39 mouse cellular contexts compared by ENCODE assay signal in the genomic region with DNA sequence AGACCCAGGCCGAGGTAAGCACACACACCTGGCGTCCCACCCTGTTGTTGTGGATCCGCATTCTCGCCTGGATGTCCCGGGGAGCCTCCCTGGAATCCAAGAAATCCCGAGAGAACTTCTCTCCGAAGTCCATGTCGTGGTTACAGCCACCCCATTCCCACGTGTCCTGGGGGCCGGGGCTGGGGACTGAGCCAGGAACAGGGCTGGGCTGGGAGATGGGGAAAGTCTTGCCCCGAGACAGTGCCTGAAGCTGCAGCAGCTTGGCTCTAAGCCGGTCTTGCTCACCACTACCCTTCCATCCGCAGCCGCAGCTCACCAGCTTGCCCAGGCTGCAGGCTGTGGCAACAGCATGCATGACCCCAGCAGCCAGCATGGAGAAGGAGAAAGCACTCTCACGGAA. TPM values are rescaled to one million over a fixed set of nuclear protein-coding genes. Genes with fewer than 3 reads are reported as not detected.
DNase-seq lines count a peak whose midpoint lies in the region; ATAC-seq lines count a peak whose summit lies in the region.
"Had no signal": no experiment of that assay in that cellular context is flagged by ENCODE, and none has a peak within 500 bp of the region (broad histone marks: within the 10 kb centered on the region; RNA-seq: fewer than 3 reads in every experiment).

No protein-coding gene starts in this region.

- H3K4me3 ChIP-seq in heart, embryonic 13.5 days = 0 out of 2 replicates have a peak overlapping the region, but pooled peaks have one; percentile 8
- no peak overlapping the region for H3K4me3 ChIP-seq in limb, embryonic 13.5 days
- H3K4me3 ChIP-seq in limb, embryonic 10.5 days = no peak overlapping the region
- no peak overlapping the region for H3K4me3 ChIP-seq in midbrain, embryonic 11.5 days (ENCODE audit: low read depth, low read length)
- no peak overlapping the region for H3K4me3 ChIP-seq in midbrain, embryonic 16.5 days (ENCODE audit: low read depth, low read length)
- H3K4me3 ChIP-seq in embryonic facial prominence, embryonic 14.5 days (ENCODE audit: low read depth, low read length) = no peak overlapping the region
- H3K4me3 ChIP-seq: embryonic facial prominence, embryonic 15.5 days; gastrocnemius, adult 2 months; heart, adult 2 months; intestine, embryonic 15.5 days; liver, embryonic 15.5 days; lung, embryonic 15.5 days; midbrain, embryonic 12.5 days had no signal

- WGBS in heart, embryonic 13.5 days = 13% methylated on average over 15 of the region's 15 CpGs
- WGBS in limb, embryonic 13.5 days = 9% methylated on average over 15 of the region's 15 CpGs
- WGBS in limb, embryonic 10.5 days = 5% methylated on average over 15 of the region's 15 CpGs
- WGBS in midbrain, embryonic 11.5 days = 16% methylated on average over 15 of the region's 15 CpGs
- 15% methylated on average over 15 of the region's 15 CpGs for WGBS in midbrain, embryonic 16.5 days
- WGBS in embryonic facial prominence, embryonic 14.5 days = 13% methylated on average over 15 of the region's 15 CpGs

- no peaks in the 10 kb centered on the region for H3K36me3 ChIP-seq in heart, embryonic 13.5 days
- H3K36me3 ChIP-seq in limb, embryonic 13.5 days = no peaks in the 10 kb centered on the region
- no peaks in the 10 kb centered on the region for H3K36me3 ChIP-seq in limb, embryonic 10.5 days
- H3K36me3 ChIP-seq in midbrain, embryonic 11.5 days (ENCODE audit: control insufficient read depth, insufficient read depth, low read length) = no peaks in the 10 kb centered on the region
- no peaks in the 10 kb centered on the region for H3K36me3 ChIP-seq in midbrain, embryonic 16.5 days (ENCODE audit: control insufficient read depth, insufficient read depth, low read length)
- no peaks in the 10 kb centered on the region for H3K36me3 ChIP-seq in embryonic facial prominence, embryonic 14.5 days (ENCODE audit: control insufficient read depth, insufficient read depth, low read length)
- H3K36me3 ChIP-seq: embryonic facial prominence, embryonic 15.5 days; intestine, embryonic 15.5 days; liver, embryonic 15.5 days; lung, embryonic 15.5 days; midbrain, embryonic 12.5 days had no signal

- ATAC-seq in heart, embryonic 13.5 days (ENCODE audit: extremely low read depth, insufficient number of reproducible peaks, low FRiP score, low TSS enrichment) = no peak
- ATAC-seq in limb, embryonic 13.5 days (ENCODE audit: low FRiP score, low read depth) = no peak
- no peak for ATAC-seq in midbrain, embryonic 11.5 days (ENCODE audit: low FRiP score)
- ATAC-seq in midbrain, embryonic 16.5 days = no peak
- no peak for ATAC-seq in embryonic facial prominence, embryonic 14.5 days (ENCODE audit: low read depth)
- ATAC-seq: forebrain, embryonic 16.5 days; hindbrain, embryonic 16.5 days; intestine, embryonic 15.5 days; Patski had no signal

- H3K27me3 ChIP-seq in heart, embryonic 13.5 days (replicated peaks) = peaks cover 99% of the 10 kb centered on the region
- peaks cover 100% of the 10 kb centered on the region for H3K27me3 ChIP-seq in limb, embryonic 13.5 days
- peaks cover 100% of the 10 kb centered on the region for H3K27me3 ChIP-seq in limb, embryonic 10.5 days (ENCODE audit: low read depth, poor library complexity, severe bottlenecking)
- H3K27me3 ChIP-seq in midbrain, embryonic 11.5 days (ENCODE audit: control insufficient read depth, insufficient read depth, low read length) = peaks cover 88% of the 10 kb centered on the region
- peaks cover 76% of the 10 kb centered on the region for H3K27me3 ChIP-seq in midbrain, embryonic 16.5 days (ENCODE audit: control insufficient read depth, insufficient read depth, low read depth, low read length)
- peaks cover 85% of the 10 kb centered on the region for H3K27me3 ChIP-seq in embryonic facial prominence, embryonic 14.5 days (replicated peaks; ENCODE audit: control insufficient read depth, insufficient read depth, low read length)
- H3K27me3 ChIP-seq: Patski had no signal

- H3K9ac ChIP-seq in heart, embryonic 13.5 days = no peak overlapping the region
- H3K9ac ChIP-seq in limb, embryonic 13.5 days = no peak overlapping the region
- no peak overlapping the region for H3K9ac ChIP-seq in midbrain, embryonic 11.5 days (ENCODE audit: low read length)
- H3K9ac ChIP-seq in midbrain, embryonic 16.5 days (ENCODE audit: low read depth, low read length) = no peak overlapping the region
- no peak overlapping the region for H3K9ac ChIP-seq in embryonic facial prominence, embryonic 14.5 days (ENCODE audit: low read depth, low read length)
- H3K9ac ChIP-seq: embryonic facial prominence, embryonic 15.5 days; intestine, embryonic 15.5 days; liver, embryonic 15.5 days; lung, embryonic 15.5 days; midbrain, embryonic 12.5 days had no signal

- no peak for DNase-seq in heart, adult 18-20 months
- DNase-seq in limb, embryonic 10.5 days (ENCODE audit: low spot score) = no peak
- DNase-seq in midbrain, embryonic 11.5 days (ENCODE audit: low spot score, missing footprints) = peak; percentile 88
- DNase-seq in embryonic facial prominence, embryonic 14.5 days (ENCODE audit: low spot score) = no peak
- no peak for DNase-seq in layer of hippocampus, postnatal 25 days (ENCODE audit: extremely low spot score in 1 of 2, low spot score in 1 of 2)
- DNase-seq: adrenal gland, postnatal 14 days; cerebellum, adult 11 months; cerebellum, adult 9-10 months; embryo, embryonic 11 days; gastrocnemius, adult 2 months; gastrocnemius, postnatal 36 days; heart, adult 2 months; heart, postnatal 36 days; kidney, adult 2 months; kidney, postnatal 10 days; spleen, adult 18-20 months; thymus, postnatal 14 days had no signal

- H3K4me1 ChIP-seq in heart, embryonic 13.5 days = peaks cover 42% of the 10 kb centered on the region
- peaks cover 56% of the 10 kb centered on the region for H3K4me1 ChIP-seq in limb, embryonic 13.5 days
- peaks cover 49% of the 10 kb centered on the region for H3K4me1 ChIP-seq in limb, embryonic 10.5 days
- peaks cover 18% of the 10 kb centered on the region for H3K4me1 ChIP-seq in midbrain, embryonic 11.5 days (ENCODE audit: control insufficient read depth, insufficient read depth, low read length)
- H3K4me1 ChIP-seq in midbrain, embryonic 16.5 days (ENCODE audit: control insufficient read depth, insufficient read depth, low read length) = peaks cover 12% of the 10 kb centered on the region; the same call in 1 of the 2 replicates
- H3K4me1 ChIP-seq in embryonic facial prominence, embryonic 14.5 days (ENCODE audit: control insufficient read depth, insufficient read depth, low read length) = peaks cover 14% of the 10 kb centered on the region

- no peak overlapping the region for H3K4me2 ChIP-seq in heart, embryonic 13.5 days
- H3K4me2 ChIP-seq in limb, embryonic 13.5 days (replicated peaks) = peak overlapping the region; percentile 21; the same call in 1 of the 2 replicates
- no peak overlapping the region for H3K4me2 ChIP-seq in midbrain, embryonic 11.5 days
- H3K4me2 ChIP-seq in midbrain, embryonic 16.5 days (ENCODE audit: low read length) = no peak overlapping the region
- H3K4me2 ChIP-seq in embryonic facial prominence, embryonic 14.5 days (ENCODE audit: low read depth, low read length) = peak overlapping the region; percentile 12; the same call in 1 of the 2 replicates
- H3K4me2 ChIP-seq: embryonic facial prominence, embryonic 15.5 days; intestine, embryonic 15.5 days; liver, embryonic 15.5 days; lung, embryonic 15.5 days; midbrain, embryonic 12.5 days had no signal

- no peaks in the 10 kb centered on the region for H3K9me3 ChIP-seq in heart, embryonic 13.5 days
- H3K9me3 ChIP-seq in limb, embryonic 13.5 days = no peaks in the 10 kb centered on the region
- H3K9me3 ChIP-seq in limb, embryonic 10.5 days (replicated peaks) = no peaks in the 10 kb centered on the region
- H3K9me3 ChIP-seq in midbrain, embryonic 11.5 days (ENCODE audit: control insufficient read depth, low read length) = no peaks in the 10 kb centered on the region
- H3K9me3 ChIP-seq in midbrain, embryonic 16.5 days (replicated peaks; ENCODE audit: control insufficient read depth, low read length, poor library complexity, severe bottlenecking) = no peaks in the 10 kb centered on the region
- H3K9me3 ChIP-seq in embryonic facial prominence, embryonic 14.5 days (ENCODE audit: control insufficient read depth, low read length) = no peaks in the 10 kb centered on the region
- H3K9me3 ChIP-seq: embryonic facial prominence, embryonic 15.5 days; intestine, embryonic 15.5 days; liver, embryonic 15.5 days; lung, embryonic 15.5 days; midbrain, embryonic 12.5 days had no signal

- no peak overlapping the region for H3K27ac ChIP-seq in heart, embryonic 13.5 days (replicated peaks)
- H3K27ac ChIP-seq in limb, embryonic 13.5 days = no peak overlapping the region
- no peak overlapping the region for H3K27ac ChIP-seq in limb, embryonic 10.5 days
- no peak overlapping the region for H3K27ac ChIP-seq in midbrain, embryonic 11.5 days (ENCODE audit: low read depth, low read length)
- no peak overlapping the region for H3K27ac ChIP-seq in midbrain, embryonic 16.5 days (ENCODE audit: low read length)
- no peak overlapping the region for H3K27ac ChIP-seq in embryonic facial prominence, embryonic 14.5 days (replicated peaks; ENCODE audit: low read depth, low read length)
- H3K27ac ChIP-seq: embryonic facial prominence, embryonic 15.5 days; gastrocnemius, adult 2 months; heart, adult 2 months; intestine, embryonic 15.5 days; liver, embryonic 15.5 days; lung, embryonic 15.5 days; macrophage; midbrain, embryonic 12.5 days had no signal

RNA-seq across cellular contexts. Expression of a gene that starts 3.9 kb away (rescaled TPM):
- polyA plus RNA-seq in heart, embryonic 13.5 days (2015; fragmentation: Nextera tagmentation; extraction: Ambion mirVana) = 0.07 TPM in 1 of 2 replicates, not detected in the other
- total RNA-seq in heart, adult 18-20 months (2021) = under 1 TPM; 0.10 to 0.20 TPM
- polyA plus RNA-seq in limb, embryonic 13.5 days (2015; fragmentation: Nextera tagmentation; extraction: Ambion mirVana) = 2.1 and 2.4 TPM in 2 replicates
- 0.62 and 0.99 TPM in 2 replicates for polyA plus RNA-seq in limb, embryonic 10.5 days (2016; fragmentation: Nextera tagmentation; extraction: Ambion mirVana)
- polyA plus RNA-seq in midbrain, embryonic 11.5 days (2014; fragmentation: Nextera tagmentation; extraction: Ambion mirVana) = 0.30 and 0.40 TPM in 2 replicates
- not detected in 2 replicates for polyA plus RNA-seq in midbrain, embryonic 16.5 days (2015; fragmentation: Nextera tagmentation; extraction: Ambion mirVana)
- polyA plus RNA-seq in embryonic facial prominence, embryonic 14.5 days (2014; fragmentation: Nextera tagmentation; extraction: Ambion mirVana) = 4.1 and 4.3 TPM in 2 replicates
- total RNA-seq in layer of hippocampus, postnatal 25 days (2021) = under 1 TPM; 0.31 to 0.37 TPM
- total RNA-seq: liver, adult 2 months; monocyte, adult 5-6 weeks had no signal
- polyA plus RNA-seq: forebrain, embryonic 16.5 days; intestine, embryonic 15.5 days; liver, adult 2 months; liver, embryonic 15.5 days; macrophage; Patski had no signal

RNA-seq across cellular contexts. Expression of a gene that starts 11.1 kb away (rescaled TPM):
- 31.2 and 32.5 TPM in 2 replicates for polyA plus RNA-seq in heart, embryonic 13.5 days (2015; fragmentation: Nextera tagmentation; extraction: Ambion mirVana)
- 10 to 100 TPM; 17.8 to 21.5 TPM for total RNA-seq in heart, adult 18-20 months (2021)
- polyA plus RNA-seq in limb, embryonic 13.5 days (2015; fragmentation: Nextera tagmentation; extraction: Ambion mirVana) = 39.1 and 41.0 TPM in 2 replicates
- 44.3 and 49.1 TPM in 2 replicates for polyA plus RNA-seq in limb, embryonic 10.5 days (2016; fragmentation: Nextera tagmentation; extraction: Ambion mirVana)
- polyA plus RNA-seq in midbrain, embryonic 11.5 days (2014; fragmentation: Nextera tagmentation; extraction: Ambion mirVana) = 28.1 and 33.4 TPM in 2 replicates
- polyA plus RNA-seq in midbrain, embryonic 16.5 days (2015; fragmentation: Nextera tagmentation; extraction: Ambion mirVana) = 96.4 and 102 TPM in 2 replicates
- 33.9 and 34.8 TPM in 2 replicates for polyA plus RNA-seq in embryonic facial prominence, embryonic 14.5 days (2014; fragmentation: Nextera tagmentation; extraction: Ambion mirVana)
- total RNA-seq in layer of hippocampus, postnatal 25 days (2021) = 100 to 1,000 TPM; 759 to 832 TPM

RNA-seq across cellular contexts. Expression of a gene that starts 15.6 kb away (rescaled TPM):
- polyA plus RNA-seq in heart, embryonic 13.5 days (2015; fragmentation: Nextera tagmentation; extraction: Ambion mirVana) = not detected in 2 replicates
- not detected for total RNA-seq in heart, adult 18-20 months (2021)
- polyA plus RNA-seq in limb, embryonic 13.5 days (2015; fragmentation: Nextera tagmentation; extraction: Ambion mirVana) = not detected in 2 replicates
- not detected in 2 replicates for polyA plus RNA-seq in limb, embryonic 10.5 days (2016; fragmentation: Nextera tagmentation; extraction: Ambion mirVana)
- 11.6 and 14.0 TPM in 2 replicates for polyA plus RNA-seq in midbrain, embryonic 11.5 days (2014; fragmentation: Nextera tagmentation; extraction: Ambion mirVana)
- 1.2 and 1.3 TPM in 2 replicates for polyA plus RNA-seq in midbrain, embryonic 16.5 days (2015; fragmentation: Nextera tagmentation; extraction: Ambion mirVana)
- 0.10 TPM in 1 of 2 replicates, not detected in the other for polyA plus RNA-seq in embryonic facial prominence, embryonic 14.5 days (2014; fragmentation: Nextera tagmentation; extraction: Ambion mirVana)
- total RNA-seq in layer of hippocampus, postnatal 25 days (2021) = not detected
- total RNA-seq: adrenal gland, postnatal 14 days; CH12.LX; ES-E14; gastrocnemius, postnatal 36 days; heart, adult 2 months; heart, postnatal 36 days; left cerebral cortex, postnatal 10 days; liver, adult 2 months; monocyte, adult 5-6 weeks; neutrophil, adult 5-6 weeks had no signal
- polyA plus RNA-seq: embryonic facial prominence, embryonic 15.5 days; heart, adult 2 months; heart, embryonic 16.5 days; intestine, embryonic 15.5 days; kidney, adult 2 months; large intestine, adult 2 months; limb, embryonic 11.5 days; liver, adult 2 months; liver, embryonic 15.5 days; lung, embryonic 15.5 days; macrophage; Patski; stomach, embryonic 16.5 days had no signal

RNA-seq across cellular contexts. Expression of a gene that starts 35.2 kb away (rescaled TPM):
- 0.09 and 0.16 TPM in 2 replicates for polyA plus RNA-seq in heart, embryonic 13.5 days (2015; fragmentation: Nextera tagmentation; extraction: Ambion mirVana)
- total RNA-seq in heart, adult 18-20 months (2021) = under 1 TPM; 0.64 to 0.79 TPM
- 0.05 TPM in 1 of 2 replicates, not detected in the other for polyA plus RNA-seq in limb, embryonic 13.5 days (2015; fragmentation: Nextera tagmentation; extraction: Ambion mirVana)
- not detected in 2 replicates for polyA plus RNA-seq in limb, embryonic 10.5 days (2016; fragmentation: Nextera tagmentation; extraction: Ambion mirVana)
- 0.48 and 0.74 TPM in 2 replicates for polyA plus RNA-seq in midbrain, embryonic 11.5 days (2014; fragmentation: Nextera tagmentation; extraction: Ambion mirVana)
- 0.35 and 0.42 TPM in 2 replicates for polyA plus RNA-seq in midbrain, embryonic 16.5 days (2015; fragmentation: Nextera tagmentation; extraction: Ambion mirVana)
- 0.07 TPM in 1 of 2 replicates, not detected in the other for polyA plus RNA-seq in embryonic facial prominence, embryonic 14.5 days (2014; fragmentation: Nextera tagmentation; extraction: Ambion mirVana)
- 1,000 to 10,000 TPM; 1,586 to 1,599 TPM for total RNA-seq in layer of hippocampus, postnatal 25 days (2021)
- total RNA-seq: adrenal gland, postnatal 14 days; liver, adult 2 months; monocyte, adult 5-6 weeks had no signal
- polyA plus RNA-seq: intestine, embryonic 15.5 days; limb, embryonic 11.5 days; liver, adult 2 months; liver, embryonic 15.5 days; macrophage; Patski; stomach, embryonic 16.5 days had no signal

RNA-seq across cellular contexts. Expression of a gene that starts 46.1 kb away (rescaled TPM):
- polyA plus RNA-seq in heart, embryonic 13.5 days (2015; fragmentation: Nextera tagmentation; extraction: Ambion mirVana) = 19.8 and 24.5 TPM in 2 replicates
- total RNA-seq in heart, adult 18-20 months (2021) = 1 to 10 TPM; 7.9 to 8.5 TPM
- polyA plus RNA-seq in limb, embryonic 13.5 days (2015; fragmentation: Nextera tagmentation; extraction: Ambion mirVana) = 50.8 and 51.5 TPM in 2 replicates
- 26.8 and 28.9 TPM in 2 replicates for polyA plus RNA-seq in limb, embryonic 10.5 days (2016; fragmentation: Nextera tagmentation; extraction: Ambion mirVana)
- polyA plus RNA-seq in midbrain, embryonic 11.5 days (2014; fragmentation: Nextera tagmentation; extraction: Ambion mirVana) = 10.3 and 10.5 TPM in 2 replicates
- 2.3 and 4.0 TPM in 2 replicates for polyA plus RNA-seq in midbrain, embryonic 16.5 days (2015; fragmentation: Nextera tagmentation; extraction: Ambion mirVana)
- 88.8 and 108 TPM in 2 replicates for polyA plus RNA-seq in embryonic facial prominence, embryonic 14.5 days (2014; fragmentation: Nextera tagmentation; extraction: Ambion mirVana)
- 1 to 10 TPM; 1.0 to 1.5 TPM for total RNA-seq in layer of hippocampus, postnatal 25 days (2021)
- total RNA-seq: monocyte, adult 5-6 weeks had no signal

Comparison
In these comparisons a context has a peak if more than half of its experiments do, and no peak if none do; other contexts are left out.
1. H3K4me2 ChIP-seq: peak in limb, embryonic 13.5 days (single experiment) and embryonic facial prominence, embryonic 14.5 days (single experiment); none in heart, embryonic 13.5 days (single experiment), midbrain, embryonic 11.5 days (single experiment) and midbrain, embryonic 16.5 days (single experiment).